Mouse (Mus musculus) spleen, adult 2 months (tissue): Measurements from ENCODE around the gene Tpst2.

Experiments used
- CTCF ChIP-seq: fragments of 200-500 bp; IDR thresholded peaks from 2 replicates; pipeline ENCODE4 v1.5.1; 2011; ENCODE audit warnings: mild to moderate bottlenecking, inconsistent platforms; ENCODE audit not compliant: insufficient read depth, insufficient read length, insufficient replicate concordance; ENCODE audit errors: extremely low read depth
- POLR2A ChIP-seq: fragments of 200-500 bp; IDR thresholded peaks from 2 replicates; pipeline ENCODE4 v1.6.1; 2011; ENCODE audit warnings: low read depth, low read length, inconsistent platforms

- TF ChIP-seq POLR2A (no peak), CTCF (no peak)
These were observed 48.0 kb upstream of the Tpst2 start for GRCm38 (mm10) chr5:112228240-112229076.
